In genomic region chrX:20563941-20564340, GRCm38 (mm10) we compare ENCODE assay signal across 21 mouse cellular contexts. TPM values are rescaled to one million over a fixed set of nuclear protein-coding genes. Genes with fewer than 3 reads are reported as not detected.
"Had no signal": no experiment of that assay in that cellular context is flagged by ENCODE, and none has a peak within 500 bp of the region (broad histone marks: within the 10 kb centered on the region; RNA-seq: fewer than 3 reads in every experiment).

No protein-coding gene starts in this region.

- DNase-seq: kidney, postnatal 25 days; left cerebral cortex, postnatal 4 days; liver, postnatal 0 days; lung, embryonic 14.5 days; lung, postnatal 4 days; retina, postnatal 1 day; right cerebral cortex, postnatal 25 days; spleen, adult 18-20 months; thymus, postnatal 25 days had no signal

- H3K27me3 ChIP-seq: limb, embryonic 12.5 days; limb, embryonic 15.5 days; midbrain, embryonic 12.5 days; midbrain, embryonic 15.5 days; neural tube, embryonic 12.5 days; neural tube, embryonic 15.5 days; stomach, embryonic 15.5 days had no signal

- H3K27ac ChIP-seq: kidney, postnatal 0 days; limb, embryonic 12.5 days; limb, embryonic 15.5 days; liver, embryonic 14.5 days; midbrain, embryonic 12.5 days; midbrain, embryonic 15.5 days; neural tube, embryonic 12.5 days; neural tube, embryonic 15.5 days; stomach, embryonic 15.5 days had no signal

- H3K4me2 ChIP-seq: limb, embryonic 12.5 days; limb, embryonic 15.5 days; liver, embryonic 11.5 days; lung, embryonic 14.5 days; midbrain, embryonic 12.5 days; midbrain, embryonic 15.5 days; neural tube, embryonic 12.5 days; neural tube, embryonic 15.5 days; stomach, embryonic 15.5 days had no signal

- H3K9ac ChIP-seq: limb, embryonic 12.5 days; limb, embryonic 15.5 days; liver, embryonic 14.5 days; liver, postnatal 0 days; lung, embryonic 14.5 days; midbrain, embryonic 12.5 days; midbrain, embryonic 15.5 days; neural tube, embryonic 12.5 days; neural tube, embryonic 15.5 days; stomach, embryonic 15.5 days had no signal

- H3K9me3 ChIP-seq: limb, embryonic 12.5 days; limb, embryonic 15.5 days; midbrain, embryonic 12.5 days; midbrain, embryonic 15.5 days; neural tube, embryonic 12.5 days; neural tube, embryonic 15.5 days; stomach, embryonic 15.5 days had no signal

- H3K36me3 ChIP-seq: limb, embryonic 12.5 days; limb, embryonic 15.5 days; midbrain, embryonic 12.5 days; midbrain, embryonic 15.5 days; neural tube, embryonic 12.5 days; neural tube, embryonic 15.5 days; stomach, embryonic 15.5 days had no signal

- H3K4me3 ChIP-seq: limb, embryonic 12.5 days; limb, embryonic 15.5 days; midbrain, embryonic 12.5 days; midbrain, embryonic 15.5 days; neural tube, embryonic 12.5 days; neural tube, embryonic 15.5 days; stomach, embryonic 15.5 days had no signal

- H3K4me1 ChIP-seq: limb, embryonic 12.5 days; limb, embryonic 15.5 days; midbrain, embryonic 12.5 days; midbrain, embryonic 15.5 days; neural tube, embryonic 12.5 days; neural tube, embryonic 15.5 days; stomach, embryonic 15.5 days had no signal

- ATAC-seq: liver, postnatal 0 days; lung, postnatal 0 days; midbrain, embryonic 15.5 days had no signal

RNA-seq across cellular contexts. Expression of gene Rgn, which starts 14.4 kb away (rescaled TPM):
- total RNA-seq: megakaryocyte, adult 5-6 weeks had no signal
